Mouse (Mus musculus): ENCODE measurements at regions not wholly inside any gene's neighbourhood (a gene's known extent, or its start where the extent isn't known, plus 50 kb on each side); places are given as distances from the start of the nearest gene placed in this dataset.

DNA sequence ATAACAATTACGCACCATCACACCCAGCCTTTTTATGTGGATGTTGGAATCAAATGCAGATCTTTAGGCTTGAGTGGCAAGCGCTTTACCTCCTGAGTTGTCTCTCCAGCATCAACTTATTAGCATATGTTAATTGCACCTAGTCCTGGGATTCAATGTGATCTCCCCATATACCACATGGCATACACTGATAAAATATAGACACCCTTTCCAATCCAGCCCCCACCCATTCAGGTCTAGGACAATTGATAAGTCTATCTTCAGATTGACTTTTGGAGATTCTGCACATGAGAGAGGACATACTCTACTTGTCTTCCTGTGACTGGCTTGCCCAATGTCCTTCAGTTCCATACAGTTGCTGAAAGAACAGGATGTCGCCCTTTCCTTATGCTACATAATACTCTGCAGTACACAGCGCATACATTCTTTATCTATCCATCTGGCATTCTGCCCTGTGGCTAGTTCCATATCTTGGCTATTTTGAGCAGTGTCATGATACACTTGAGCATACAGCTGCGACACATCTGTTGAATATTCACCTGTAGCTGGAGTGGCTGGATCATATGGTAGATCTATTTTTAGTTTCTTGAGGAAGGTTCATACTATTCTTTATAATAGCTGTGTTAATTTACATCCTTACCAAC, 120.3 kb downstream of the Gsdmc2 start:
- no peak for DNase-seq

DNA sequence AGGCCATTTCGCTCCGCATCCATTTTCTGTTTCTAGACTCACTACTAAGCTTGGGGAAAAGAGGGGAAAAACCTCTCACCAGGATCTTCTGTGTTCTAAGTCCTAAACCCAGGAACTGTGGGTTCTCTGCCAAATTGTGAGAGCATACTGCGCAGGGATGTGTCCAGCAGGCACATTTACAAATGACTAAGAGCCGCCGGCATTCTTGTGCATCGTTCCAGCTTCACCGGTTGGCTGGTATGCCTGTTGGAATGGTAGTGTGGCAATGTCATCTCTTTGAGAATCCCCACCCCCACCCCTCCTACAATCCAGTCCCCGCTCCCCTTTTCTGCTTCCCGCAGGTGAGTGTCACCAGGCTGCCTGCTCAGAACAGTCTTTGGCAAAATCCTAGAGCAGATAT, 122.0 kb downstream of the Gsdmc2 start:
- no peak for DNase-seq

DNA sequence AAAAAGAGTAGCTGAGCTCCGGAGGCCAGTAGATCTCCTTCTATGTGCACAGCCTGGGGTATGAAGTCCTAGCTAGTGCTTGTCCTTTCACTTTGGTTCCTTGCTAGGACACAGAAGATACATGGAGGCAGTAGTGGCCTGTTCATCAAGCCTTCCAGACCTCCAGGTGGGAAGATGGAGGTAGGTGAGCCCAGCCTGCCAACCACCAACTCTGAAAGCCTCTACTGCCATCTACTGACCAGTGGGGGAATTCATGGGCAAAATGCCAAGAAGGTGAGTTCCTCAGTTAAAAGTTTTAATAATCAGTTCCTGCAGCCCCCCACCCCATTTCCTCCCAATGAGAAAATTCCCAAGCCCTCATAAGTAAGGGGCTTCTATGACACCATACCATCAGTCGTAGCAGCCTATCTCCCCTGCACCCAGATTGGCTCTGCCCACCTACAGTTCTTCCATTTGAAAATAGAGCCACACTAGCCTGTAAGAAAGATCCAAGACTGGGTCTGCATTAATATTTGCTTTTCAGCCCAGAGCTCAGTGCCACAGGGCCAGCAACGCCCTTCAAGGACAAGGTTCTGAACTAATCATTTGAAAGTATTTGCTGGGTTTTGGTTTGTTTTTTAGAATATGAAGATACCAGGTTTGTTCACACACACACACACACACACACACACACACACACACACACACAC, 123.2 kb downstream of the Gsdmc2 start:
- no peak for DNase-seq

DNA sequence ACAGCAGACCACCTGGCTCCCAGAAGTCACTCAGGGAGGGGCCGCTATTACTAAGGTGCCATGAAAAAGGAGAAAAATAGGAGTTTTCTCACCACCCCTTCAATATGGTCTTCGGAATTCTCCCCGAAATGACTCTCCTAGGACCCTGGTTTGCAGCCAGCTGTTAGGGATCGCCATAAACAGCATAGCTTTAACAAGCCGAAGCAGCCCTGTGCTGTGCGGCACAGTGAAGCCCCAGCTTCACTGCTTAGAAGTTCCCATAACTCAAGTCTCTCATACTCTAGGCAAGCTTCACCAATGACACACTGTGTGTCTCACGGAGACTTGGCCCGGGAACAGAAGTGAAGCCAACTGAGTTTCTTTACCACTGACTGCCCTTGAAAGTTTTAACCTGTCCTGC, 127.2 kb downstream of the Gsdmc2 start:
- DNase-seq = no peak

DNA sequence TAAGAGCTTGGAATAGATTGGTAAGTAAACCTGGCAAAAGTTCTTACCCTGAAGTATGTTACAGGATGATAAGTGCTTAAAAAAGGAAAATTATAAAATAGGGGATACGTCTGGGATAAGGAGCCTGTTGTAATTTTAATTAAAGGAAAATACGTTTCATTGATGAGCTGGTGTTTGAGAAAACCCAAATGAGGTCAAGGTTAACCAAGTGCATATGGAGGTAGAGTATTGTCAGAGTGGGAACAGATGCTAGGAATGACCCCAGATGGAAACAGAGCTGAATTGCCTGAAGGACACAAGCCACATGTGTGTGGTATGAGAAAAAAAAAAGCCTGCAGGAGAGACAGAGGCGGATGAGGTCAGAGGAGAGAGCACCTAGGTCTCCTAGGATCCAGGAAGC, 131.3 kb downstream of the Gsdmc2 start:
- DNase-seq = no peak

DNA sequence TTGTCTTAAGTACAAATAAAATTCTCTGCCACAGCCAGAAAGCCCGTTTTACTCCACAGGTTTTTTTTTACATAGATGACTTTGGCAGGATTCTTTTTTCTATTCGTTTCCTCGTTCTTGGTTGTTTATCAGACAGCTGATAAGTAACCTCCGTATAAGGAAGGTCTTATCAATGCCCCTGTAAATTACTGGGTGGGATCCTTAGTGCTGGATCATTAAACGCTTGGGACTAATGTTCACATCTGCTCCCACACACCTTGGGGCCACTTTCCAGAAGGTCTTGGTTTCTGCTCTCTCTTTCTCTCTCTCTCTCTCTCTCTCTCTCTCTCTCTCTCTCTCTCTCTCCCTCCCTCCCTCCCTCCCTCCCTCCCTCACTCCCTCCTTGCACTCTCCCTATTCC, 134.6 kb downstream of the Gsdmc2 start:
- no peak for DNase-seq

DNA sequence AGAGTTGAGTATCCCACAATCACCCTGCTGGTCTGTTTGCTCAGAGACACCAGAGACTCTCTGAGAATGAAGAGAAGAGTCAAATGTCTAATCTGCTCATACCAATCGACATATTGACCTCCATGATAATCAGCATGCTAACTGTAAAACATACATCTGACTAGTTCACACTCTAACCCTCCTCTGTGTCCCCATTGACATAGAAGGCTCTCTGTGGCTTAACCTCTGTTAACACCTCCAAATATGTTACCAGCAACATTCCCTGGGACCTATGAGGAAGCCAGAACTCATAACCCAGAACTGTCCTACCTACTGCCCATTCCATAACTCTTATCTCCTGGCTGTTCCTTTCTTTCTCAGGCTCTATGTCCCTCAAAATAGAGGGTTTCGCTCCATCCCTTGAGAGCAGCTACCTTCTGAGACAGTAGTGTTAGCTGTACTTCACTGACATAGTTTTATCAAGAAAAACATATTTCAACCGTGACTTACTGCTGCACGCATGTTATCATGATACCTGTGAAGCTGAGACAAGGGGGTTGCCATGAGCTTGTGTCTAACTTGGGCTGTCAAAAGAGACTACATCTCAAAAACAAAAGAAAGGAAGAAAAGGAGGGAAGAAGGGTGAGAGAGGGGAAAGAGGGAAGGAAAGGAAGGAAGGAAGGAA, 135.6 kb downstream of the Gsdmc2 start:
- no peak for DNase-seq

DNA sequence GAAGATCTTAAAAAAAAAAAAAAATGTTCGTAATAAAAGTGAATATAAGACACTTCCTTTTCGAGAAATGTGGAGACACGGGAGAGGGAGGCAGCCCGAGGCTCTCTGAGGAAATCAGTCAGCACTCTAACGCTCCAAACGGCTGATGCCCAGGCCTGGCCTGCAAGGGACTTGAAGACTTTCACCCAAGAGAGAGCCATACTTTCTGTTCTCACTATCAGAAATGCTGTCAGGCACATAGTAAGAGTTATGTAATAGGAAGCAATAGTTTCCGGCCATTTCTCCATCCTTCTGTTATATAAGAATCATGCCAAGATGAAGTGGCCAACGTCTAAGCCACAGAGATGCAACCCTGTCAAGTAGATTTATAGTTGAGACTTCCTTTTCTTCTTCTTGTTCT, 140.3 kb downstream of the Gsdmc2 start:
- DNase-seq = no peak

DNA sequence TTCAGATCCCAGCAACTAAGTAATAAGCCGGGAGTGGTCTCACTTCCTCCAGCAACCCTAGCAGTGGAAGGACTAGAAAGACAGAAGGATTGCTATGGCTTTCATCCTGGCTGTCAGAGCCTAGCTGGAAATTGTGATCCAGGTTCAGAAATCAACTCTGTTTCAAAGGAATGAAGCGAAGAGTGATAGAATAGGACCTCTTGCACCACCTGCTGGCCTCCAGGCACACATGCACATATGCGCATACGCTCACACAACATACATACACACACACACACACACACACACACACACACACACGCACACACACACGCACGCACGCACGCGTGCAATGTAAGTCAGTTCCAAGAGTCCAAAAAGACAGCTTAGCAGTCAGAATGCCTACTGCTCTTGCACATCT, 147.1 kb downstream of the Gsdmc2 start:
- DNase-seq = no peak

DNA sequence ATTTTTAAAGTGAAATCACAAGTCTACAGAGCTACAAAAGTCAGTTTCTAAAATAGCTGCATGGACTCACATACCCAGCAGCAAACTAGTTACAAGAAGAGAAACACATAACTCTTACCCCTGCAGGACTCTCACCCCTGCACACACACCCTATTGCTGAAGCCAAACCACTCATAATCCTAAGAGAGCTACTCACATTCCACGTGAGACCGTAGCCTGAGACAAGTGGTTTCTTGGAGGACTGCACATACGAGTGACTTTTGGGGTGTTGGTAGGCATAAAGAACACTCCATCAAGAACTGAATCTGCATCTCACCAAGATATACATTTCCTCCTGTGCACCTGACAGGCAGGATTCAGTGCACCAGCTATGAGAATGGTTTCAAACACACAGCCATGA, 150.8 kb downstream of the Gsdmc2 start:
- no peak for DNase-seq

DNA sequence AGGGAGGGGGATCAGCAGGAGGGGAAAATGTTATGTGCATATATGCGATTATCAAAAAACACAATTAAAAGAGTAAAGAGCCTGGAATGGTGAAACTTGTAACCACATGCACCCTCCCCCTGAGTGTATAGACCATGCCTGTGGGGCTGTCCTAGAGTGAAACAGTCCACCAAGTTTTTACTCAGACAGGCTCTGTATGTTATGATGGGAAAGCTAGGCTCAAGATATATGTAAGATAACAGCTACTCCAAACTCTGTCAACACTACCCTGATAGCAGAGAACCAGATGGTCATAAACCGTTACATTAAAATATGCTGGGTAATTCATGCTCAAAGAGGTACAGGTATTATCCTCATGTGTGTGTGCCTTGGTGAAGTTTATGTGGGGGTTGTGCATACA, 151.4 kb downstream of the Gsdmc2 start:
- no peak for DNase-seq

DNA sequence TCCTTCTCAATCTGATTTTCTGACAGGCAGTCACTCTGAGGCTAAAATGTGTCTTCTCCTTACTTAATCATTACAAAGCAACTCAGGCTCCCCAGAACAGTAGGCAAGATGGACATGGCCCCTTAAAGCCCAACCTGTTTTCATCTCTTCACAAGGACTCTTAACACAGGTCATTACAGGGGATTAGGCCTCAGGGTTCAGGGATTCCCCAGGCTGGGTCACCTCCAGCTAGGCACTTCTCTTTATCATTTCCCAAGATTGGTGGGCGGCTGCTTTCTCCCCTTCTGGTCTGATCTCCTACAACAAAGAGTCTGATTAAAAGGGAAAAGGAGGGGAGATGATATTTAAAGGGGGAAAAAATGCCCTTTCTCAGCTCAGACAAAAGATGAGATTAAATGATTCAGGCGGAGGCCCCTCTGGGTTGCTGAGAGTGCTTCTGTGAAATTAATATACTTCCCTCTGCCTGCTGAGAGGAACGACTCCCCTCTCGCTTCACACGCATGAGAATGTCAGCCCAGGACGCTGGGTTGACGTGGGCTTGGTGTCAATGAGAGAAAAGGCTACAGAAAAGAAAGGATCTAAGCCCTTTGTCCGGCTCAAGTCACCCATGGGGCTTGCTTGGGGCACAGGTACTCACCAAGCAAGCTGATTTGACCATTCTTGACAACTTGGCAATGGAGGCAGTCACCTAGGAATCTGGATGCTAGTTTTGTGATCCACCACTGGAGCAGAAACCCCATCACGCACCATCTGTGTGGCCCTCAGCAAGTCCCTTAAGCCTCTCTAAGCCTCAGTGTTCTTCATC, 152.3 kb downstream of the Gsdmc2 start:
- no peak for DNase-seq

DNA sequence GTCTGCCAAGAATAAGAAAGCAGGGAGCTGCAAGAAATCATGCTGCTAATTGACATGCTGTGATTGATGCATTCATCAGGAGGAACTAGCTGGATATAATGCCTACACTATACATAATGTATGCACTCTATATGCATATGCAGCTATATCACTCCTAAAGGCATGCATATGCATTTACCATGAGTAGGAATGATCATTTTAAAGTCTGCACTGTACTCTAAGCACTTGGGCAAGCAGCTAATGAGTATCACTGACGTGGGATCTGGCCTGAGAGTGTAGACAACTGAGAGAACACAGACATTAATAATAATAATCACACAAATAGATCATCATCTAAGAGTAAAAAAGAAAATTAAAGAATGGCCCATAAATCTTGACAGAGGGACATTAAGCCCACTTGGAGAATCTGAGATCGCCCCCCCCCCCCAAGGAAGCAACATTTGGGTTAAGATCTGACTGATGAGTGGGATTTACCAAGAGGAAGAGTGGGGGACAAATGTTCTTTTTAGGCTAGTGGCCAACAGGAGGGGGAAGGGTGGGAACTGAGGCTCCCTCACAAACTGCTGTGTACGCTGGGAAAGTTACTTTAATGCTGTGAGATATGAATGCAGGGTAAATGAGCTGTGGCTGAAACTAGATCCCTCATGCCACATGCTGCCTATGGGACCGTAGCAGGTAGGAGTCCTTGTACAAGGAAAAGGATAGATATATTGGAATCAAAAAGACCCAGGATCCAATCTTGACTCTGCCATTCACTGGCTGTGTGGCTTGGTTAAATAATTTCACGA, 155.0 kb downstream of the Gsdmc2 start:
- DNase-seq = no peak

DNA sequence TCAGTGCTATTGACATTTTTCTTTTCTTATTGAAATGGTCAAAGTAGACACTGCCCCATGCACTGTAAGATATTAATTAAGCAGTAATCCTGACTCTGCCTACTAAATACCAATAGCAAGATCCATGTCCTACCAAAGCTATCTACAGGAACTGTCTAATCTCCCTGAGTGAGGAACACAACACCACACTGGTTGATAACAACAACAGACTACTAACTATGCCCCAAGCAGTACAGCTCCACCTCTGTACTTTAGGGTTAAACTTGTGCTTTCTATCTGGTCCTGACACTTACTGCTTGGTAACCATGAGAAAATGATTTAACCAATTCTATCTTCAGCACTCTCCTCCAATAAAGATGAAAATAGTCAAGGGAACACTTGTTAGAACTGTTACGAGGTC, 157.1 kb downstream of the Gsdmc2 start:
- no peak for DNase-seq

DNA sequence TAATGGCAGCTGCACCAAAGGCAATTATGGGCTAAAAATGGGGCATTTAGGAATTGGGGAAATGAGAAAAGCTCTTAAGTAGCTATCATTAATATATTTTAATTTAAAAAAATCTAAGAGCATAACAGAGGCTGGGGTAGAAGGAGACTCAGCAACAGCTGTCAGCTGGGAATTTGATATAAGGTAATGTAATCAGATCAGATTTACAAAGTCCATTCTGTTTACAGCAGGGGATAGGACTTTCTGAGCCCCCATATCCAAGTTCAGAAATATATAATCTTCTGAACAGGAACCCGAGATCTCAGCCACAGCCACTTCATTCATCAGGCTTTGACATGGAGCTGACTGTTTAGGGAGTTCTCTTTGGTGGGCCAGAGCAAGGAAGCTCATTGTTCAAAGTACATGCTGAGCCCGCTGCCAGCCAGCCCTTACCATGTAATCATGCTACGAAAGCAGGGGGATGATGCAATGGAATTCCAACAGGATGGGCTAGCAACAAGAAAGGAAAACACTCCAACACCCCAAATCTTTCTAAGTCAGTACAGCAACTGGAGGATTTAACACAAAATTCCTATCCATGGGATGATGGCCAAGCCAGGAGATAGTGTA, 157.9 kb downstream of the Gsdmc2 start:
- DNase-seq = no peak

DNA sequence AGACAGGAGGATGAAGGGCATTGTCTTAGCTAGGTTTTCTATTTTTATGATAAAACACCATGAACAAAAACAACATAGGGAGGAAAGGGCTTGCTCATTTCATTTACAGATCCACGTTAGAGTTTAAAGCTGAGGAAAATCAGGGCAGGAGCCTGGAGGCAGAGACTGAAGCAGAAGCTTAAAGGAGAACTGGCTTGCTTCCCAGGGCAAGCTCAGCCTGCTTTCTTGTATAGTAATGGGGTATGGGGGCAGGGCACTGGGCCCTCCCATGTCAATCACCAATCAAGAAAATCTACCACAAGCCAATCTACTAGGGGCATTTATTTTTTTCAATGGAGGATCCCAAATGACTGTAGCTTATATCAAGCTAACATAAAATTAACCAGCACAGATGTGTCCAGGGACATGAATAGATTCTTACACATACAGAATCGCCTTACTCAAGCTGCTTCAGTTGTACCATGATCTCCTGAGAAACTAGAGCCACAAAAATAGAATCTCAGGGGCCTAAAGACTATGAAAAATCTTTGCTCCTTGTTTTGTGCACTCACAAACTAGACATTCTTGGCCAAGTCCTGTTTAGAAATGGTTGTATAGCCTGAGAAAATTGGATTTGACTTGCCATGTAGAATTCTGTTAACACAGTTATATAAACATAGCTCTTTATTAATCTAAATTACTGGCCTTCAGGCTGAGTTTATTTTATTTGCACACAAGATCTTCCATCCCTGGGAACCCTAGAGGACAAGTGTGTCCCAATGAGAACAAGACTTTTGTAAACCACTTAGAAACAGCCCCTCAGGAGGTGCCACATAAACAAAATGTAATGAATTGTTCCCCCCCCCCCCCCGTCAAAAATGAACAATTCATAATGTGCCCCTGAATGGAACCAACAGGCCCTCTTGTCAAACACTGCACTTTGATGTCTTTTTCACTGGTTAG, 164.7 kb downstream of the Gsdmc2 start:
- DNase-seq = no peak

DNA sequence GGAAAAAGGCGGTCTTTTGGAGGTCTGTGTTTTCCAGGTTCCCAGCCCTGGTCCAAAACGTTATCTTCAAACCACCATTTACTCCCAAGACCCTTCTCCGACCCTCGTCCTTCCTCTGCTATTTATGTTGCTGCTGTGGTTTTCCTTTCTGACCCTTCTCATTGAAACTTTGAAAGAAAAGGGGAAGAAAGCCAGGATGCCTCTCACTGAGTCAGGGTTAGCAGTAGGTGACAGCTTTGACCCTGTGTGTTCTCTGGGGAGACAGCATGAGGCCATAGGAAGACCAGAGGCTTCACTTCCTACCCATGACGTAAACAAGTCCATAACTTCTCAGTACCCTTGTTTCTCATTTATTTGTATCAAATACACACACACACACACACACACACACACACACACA, 166.1 kb downstream of the Gsdmc2 start:
- no peak for DNase-seq

DNA sequence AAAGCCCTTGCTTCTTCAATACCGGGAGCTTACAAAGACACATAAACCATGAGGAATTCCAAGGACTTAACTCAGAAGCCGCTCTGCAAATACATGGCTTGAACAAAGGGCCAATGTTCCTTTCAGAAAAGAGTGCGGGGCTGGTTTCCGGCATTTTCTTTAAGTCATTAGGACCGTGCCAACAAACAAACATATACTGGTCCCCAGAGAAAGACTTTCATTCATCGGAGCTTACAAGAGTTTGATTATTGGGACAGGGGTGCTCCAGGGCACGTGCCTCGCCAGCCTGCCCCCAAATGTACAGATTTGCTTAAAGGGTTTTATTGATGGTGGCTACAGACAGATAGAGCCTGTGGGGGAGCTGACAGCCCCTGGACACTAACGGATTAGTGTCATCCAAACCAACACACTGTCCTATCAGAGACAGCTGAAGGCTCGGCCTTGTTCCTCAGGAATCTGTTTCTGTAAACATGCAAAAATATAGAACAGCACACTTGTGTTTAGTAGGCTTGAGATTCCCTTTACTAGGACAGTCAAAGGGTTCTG, 169.4 kb downstream of the Gsdmc2 start:
- DNase-seq = no peak

DNA sequence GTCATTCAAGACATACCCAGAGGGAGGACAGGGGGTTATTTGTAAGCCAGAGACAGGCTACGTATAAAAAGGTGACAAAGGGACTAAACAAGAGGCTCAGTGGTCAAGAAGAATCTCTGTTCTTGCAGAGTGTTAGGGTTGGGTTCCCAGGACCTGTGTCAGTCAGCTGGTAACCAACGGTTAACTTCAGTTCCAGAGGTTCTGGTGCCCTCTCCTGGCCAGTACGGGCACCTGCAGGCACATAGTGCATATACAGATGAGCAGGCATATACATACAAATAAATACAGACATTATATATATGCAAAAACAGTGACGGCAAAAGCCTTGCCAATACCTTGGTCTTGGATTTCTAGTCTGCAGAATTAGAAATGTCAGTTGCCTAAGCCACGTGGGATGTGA, 170.6 kb downstream of the Gsdmc2 start:
- no peak for DNase-seq

DNA sequence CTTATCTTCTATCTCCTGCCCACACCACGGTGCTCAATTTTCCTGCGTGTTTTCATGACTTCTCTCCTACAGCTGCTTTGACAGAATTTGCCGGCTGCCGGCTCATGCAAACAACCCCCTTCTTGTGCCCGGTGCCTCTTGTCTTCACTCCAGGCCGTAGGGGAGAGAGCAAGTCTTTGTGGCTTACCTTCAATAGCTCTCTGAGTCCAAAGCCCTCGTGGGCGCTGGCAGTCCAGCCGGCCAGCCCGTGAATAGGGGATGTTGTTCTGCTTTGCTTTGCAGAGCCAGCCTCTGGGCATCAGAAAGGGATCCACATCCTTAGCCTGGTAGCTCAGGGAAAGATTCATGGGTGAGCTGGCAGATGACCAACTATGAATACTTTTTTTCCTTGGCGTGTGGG, 173.9 kb downstream of the Gsdmc2 start:
- DNase-seq = no peak

DNA sequence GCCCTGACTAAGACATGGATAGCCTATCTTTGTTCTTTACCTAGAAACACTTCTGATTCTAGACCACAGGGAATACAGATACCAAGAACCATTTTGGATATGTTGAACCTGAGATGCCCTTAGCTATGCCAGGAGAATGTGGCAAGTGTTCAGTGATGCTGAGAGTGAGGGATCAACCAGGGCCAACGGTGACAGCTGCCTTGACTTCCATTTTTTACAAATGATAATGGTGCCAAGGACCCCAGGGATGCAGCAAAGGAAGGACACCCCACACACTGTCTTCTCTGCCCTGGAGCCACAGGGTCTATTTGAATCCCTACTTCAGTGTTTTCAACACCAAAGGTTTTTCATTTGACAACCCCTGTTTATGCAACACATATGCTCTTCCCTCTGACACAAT, 174.4 kb downstream of the Gsdmc2 start:
- DNase-seq = no peak

All from kidney, adult 11 months (tissue).